Mouse (Mus musculus) cerebellum, adult 2 months (tissue): ENCODE measurements around the gene Itgb1bp1. TPM values are rescaled to one million over a fixed set of nuclear protein-coding genes. Genes with fewer than 3 reads are reported as not detected.

ENCODE experiments used
- DNase-seq, 2 experiments: peaks; one replicate each; pipeline ENCODE4 v3.0.0; 2021
- H3K27ac ChIP-seq: fragments of 200-500 bp; 2 replicates; pipeline ENCODE4 v1.5.1; 2012; ENCODE audit warnings: low read length, control low read depth, inconsistent platforms; ENCODE audit not compliant: insufficient read depth
- H3K27me3 ChIP-seq: fragments of 200-500 bp; 2 replicates; pipeline ENCODE4 v1.6.1; 2012; ENCODE audit warnings: inconsistent platforms, mild to moderate bottlenecking, low read length, moderate library complexity; ENCODE audit not compliant: control insufficient read depth, insufficient read depth
- H3K4me1 ChIP-seq: fragments of 200-500 bp; 2 replicates; pipeline ENCODE4 v1.6.1; 2011; ENCODE audit warnings: low read length; ENCODE audit not compliant: control insufficient read depth, insufficient read depth
- H3K4me3 ChIP-seq: fragments of 200-500 bp; replicated peaks from 2 replicates; pipeline ENCODE3; 2011; ENCODE audit warnings: mild to moderate bottlenecking, low read depth, low read length, control low read depth; ENCODE audit not compliant: insufficient read depth
- CTCF ChIP-seq: fragments of 200-500 bp; IDR thresholded peaks from 2 replicates; pipeline ENCODE4 v1.5.1; 2011; ENCODE audit warnings: low read depth, mild to moderate bottlenecking, control low read depth, low read length, moderate library complexity, borderline replicate concordance; ENCODE audit not compliant: insufficient read depth
- POLR2A ChIP-seq: fragments of 200-500 bp; IDR thresholded peaks from 2 replicates; pipeline ENCODE4 v1.6.1; 2011; ENCODE audit warnings: low read length, control low read depth, borderline replicate concordance; ENCODE audit not compliant: insufficient read depth
- WGBS: fragments of 180-500 bp; shearing (Covaris S2); methylation state at CpG from one replicate; pipeline ENCODE4 v1.1.7; 2018; 5-methylcytosine and 5-hydroxymethylcytosine counted together
- polyA plus RNA-seq: library from polyadenylated mRNA; depleted of rRNA; stranded (reverse); fragments of >200 nt; gene quantifications from 2 replicates; pipeline ENCODE4 v1.2.3, GENCODE M21; 2012

The Itgb1bp1 gene
- polyA plus RNA-seq, 1 experiment: 70.6 TPM

DNA sequence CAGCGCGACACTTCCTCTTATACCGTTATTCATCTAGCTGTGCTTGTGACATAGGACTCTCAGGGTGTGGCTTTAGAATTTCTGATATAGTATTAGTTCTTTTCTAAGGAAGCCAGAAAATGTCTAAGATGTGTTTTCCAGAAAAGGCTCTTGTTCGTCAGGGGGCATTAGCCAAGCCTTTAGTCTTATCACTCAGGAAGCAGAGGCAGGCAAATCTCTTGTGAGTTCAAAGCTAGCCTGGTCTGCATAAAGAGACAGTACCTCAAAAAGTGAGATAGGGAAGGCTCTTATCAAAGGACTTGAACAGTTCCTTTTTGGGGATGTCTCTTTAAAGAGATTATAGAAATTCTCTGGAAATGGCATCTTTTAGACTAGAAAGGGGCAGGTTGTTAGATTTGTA is 57.4 kb downstream of the Itgb1bp1 start:
- over 99% methylated on average over 4 of the region's 4 CpGs for WGBS
- H3K4me1 ChIP-seq: peaks cover 15% of the 10 kb centered on the region
- no peaks in the 10 kb centered on the region for H3K27me3 ChIP-seq
- no peak overlapping the region for H3K4me3 ChIP-seq
- no peak overlapping the region for H3K27ac ChIP-seq
- TF ChIP-seq CTCF: no peak
- DNase-seq: no peak

DNA sequence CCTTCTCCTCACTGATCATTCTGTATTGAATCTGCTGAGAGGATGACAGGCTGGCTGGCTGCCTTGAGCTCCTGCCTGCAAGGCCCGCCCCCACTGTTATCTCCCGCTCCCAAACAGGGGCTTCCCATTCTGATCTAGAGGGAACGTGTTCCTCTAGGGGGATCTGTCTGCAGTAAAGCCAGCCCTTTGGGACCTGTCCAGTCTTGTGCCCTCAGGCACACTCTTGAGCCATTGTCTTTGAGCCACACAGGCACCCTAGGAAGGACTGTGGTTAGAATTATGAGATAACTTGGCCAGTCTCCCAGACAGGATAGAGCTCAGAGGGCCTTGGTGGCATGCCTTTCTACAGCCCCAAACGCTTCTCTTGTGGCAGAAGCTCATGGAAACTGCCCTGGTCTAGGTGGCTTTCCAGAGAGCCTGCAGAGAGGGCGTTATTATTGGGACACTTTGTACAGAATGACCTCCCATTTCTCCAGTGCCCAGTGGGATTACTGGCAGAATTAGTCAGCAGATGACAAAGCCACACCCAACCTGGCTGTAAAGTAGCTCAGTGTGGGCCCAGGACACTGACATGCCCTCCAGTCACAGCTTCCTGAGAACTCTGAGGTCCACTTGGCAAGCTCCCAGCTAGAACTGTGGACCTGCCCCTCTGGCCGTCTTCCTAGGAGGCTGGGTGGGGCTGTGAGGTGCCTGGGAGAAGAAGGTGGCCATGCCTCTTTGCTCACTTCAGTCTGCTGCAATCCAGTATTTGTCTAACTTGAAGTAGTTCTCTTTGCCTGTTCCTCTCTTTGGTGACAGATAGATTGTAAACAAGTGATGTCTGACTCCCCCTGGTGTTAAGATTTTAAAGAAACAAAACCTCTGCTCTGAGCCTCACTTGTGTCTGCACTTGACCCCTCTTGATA is 58.8 kb downstream of the Itgb1bp1 start:
- Histone ChIP-seq H3K4me1 (peaks cover 15% of the 10 kb centered on the region), H3K4me3 (no peak overlapping the region), H3K27ac (peak overlapping the region; percentile 62; the same call in 1 of the 2 replicates), H3K27me3 (no peaks in the 10 kb centered on the region)
- DNase-seq: peak; percentile 70 to 80
- WGBS: 6% methylated on average over 6 of the region's 6 CpGs
- TF ChIP-seq CTCF: peak; percentile 29; the same call in 1 of the 2 replicates
- TF ChIP-seq POLR2A: no peak

DNA sequence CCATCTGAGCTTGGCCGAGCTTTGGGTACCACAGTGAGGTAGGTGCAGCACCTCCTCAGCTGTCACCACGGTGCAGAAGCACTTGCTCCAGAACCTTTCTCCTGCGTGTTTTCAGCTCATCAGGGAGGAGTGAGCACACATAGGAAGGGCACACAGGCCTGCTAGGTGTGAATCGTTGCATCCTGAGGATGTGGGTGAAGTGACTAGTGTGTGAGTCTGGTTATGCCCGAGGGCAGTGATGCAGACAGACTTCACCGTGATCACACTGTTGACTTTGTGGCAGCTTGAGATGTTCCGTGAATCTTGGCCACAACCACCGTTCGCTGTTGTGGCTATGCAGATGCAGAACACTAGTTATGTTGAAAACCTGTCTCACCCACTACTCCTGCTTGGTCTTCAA is 59.8 kb downstream of the Itgb1bp1 start:
- 73% methylated on average over 9 of the region's 9 CpGs for WGBS
- H3K27me3 ChIP-seq: no peaks in the 10 kb centered on the region
- peaks cover 15% of the 10 kb centered on the region for H3K4me1 ChIP-seq
- no peak for TF ChIP-seq CTCF
- TF ChIP-seq POLR2A: no peak
- no peak for DNase-seq
- no peak overlapping the region for H3K4me3 ChIP-seq
- peak overlapping the region; percentile 62; the same call in 1 of the 2 replicates for H3K27ac ChIP-seq

DNA sequence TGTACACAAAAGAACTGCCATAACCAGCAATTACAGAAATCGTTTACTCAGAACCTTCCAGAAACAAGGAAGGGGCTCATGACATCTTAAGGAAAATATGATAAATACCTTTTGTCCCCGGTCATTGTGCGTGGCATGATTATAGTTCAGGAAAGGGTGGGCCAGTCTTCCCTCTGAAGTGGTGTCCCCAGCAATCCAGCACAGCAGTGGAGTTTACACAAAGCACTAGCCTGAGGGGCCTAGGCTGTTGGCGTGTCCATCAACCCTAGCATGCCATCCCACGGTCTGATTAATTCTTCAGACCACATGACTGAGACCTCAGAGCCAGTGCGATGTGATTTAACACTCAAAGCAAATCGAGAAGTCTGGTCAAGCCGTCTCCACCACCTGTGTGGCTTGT is 60.7 kb downstream of the Itgb1bp1 start:
- H3K27me3 ChIP-seq: no peaks in the 10 kb centered on the region
- TF ChIP-seq CTCF (no peak), POLR2A (no peak)
- no peak for DNase-seq
- 76% methylated on average over 8 of the region's 8 CpGs for WGBS
- H3K4me3 ChIP-seq: no peak overlapping the region
- H3K27ac ChIP-seq: no peak overlapping the region
- peaks cover 15% of the 10 kb centered on the region for H3K4me1 ChIP-seq

DNA sequence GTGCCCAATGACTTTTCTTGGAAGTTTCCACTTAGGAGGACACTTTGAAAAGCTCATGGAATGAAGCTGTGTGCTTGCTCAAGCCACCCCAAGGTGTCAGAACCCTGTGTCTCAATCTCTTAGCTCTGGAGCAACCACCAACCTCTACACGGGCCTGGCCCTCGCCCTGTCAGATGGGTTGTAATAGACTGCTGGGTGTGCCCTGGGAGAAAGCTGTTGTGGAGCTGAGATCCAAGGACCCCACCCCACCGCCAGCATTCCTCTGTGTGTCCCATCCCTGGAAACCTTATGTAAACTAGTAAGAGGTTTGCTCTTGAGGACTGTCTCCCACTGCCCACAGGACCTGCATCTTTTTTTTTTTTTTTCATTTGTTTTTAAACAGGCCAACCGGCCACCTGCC is 62.2 kb downstream of the Itgb1bp1 start:
- TF ChIP-seq CTCF (no peak), POLR2A (no peak)
- WGBS: 79% methylated on average over 4 of the region's 4 CpGs
- Histone ChIP-seq H3K27ac (no peak overlapping the region), H3K27me3 (no peaks in the 10 kb centered on the region), H3K4me1 (peaks cover 15% of the 10 kb centered on the region), H3K4me3 (no peak overlapping the region)
- no peak for DNase-seq

DNA sequence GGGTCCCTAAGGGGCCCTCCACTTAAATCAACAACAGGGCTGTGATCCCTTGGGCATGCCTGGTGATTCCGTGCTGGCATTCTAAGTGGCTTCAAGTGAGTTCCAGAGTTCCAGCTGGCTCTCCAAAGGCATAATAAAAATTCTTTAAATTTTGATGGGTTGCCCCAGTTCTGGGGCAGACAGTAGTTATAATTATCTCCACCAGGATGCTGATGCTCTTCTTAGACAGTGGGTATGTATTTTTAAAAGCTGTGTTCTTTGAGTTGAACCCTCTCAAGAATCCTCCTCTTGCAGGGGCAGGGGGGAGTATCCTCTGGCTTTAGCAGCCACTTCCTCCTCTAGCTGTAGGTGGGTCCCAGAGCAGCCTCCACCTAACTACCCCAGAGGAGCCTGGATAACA is 65.5 kb downstream of the Itgb1bp1 start:
- DNase-seq: no peak
- Histone ChIP-seq H3K4me3 (no peak overlapping the region), H3K4me1 (no peaks in the 10 kb centered on the region), H3K27ac (no peak overlapping the region), H3K27me3 (no peaks in the 10 kb centered on the region)
- TF ChIP-seq POLR2A: no peak
- WGBS: 85% methylated on average over 1 of the region's 1 CpGs

DNA sequence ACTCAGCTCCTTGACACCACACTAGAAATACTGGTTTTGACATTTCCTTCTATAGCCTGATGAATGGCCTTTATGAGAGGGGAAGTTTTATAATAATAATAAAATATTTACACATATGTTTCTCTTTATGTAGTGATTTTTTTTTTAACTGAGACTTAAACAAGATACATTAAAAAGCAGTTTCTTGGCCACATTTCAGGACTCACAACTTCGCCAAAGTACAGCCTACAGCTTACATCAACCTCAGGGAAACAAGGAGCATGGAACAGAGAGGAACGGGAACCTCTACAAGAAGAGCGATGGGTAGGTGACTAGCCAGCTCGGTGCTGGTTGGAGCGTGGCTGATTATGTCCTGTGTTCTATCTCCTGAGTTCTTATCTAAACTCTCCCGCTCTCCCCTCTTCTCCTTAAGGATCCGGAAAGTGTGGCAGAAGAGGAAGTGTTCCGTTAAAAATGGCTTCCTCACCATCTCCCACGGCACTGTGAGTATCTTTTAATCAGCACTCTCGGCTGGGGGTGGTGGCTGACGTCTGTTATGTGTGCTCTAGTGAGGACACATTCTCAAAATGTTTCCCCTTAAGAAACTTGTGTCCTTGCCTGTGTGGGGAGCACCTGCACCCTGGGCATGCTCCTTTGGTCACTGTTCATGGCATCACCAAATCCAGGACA is 68.2 kb downstream of the Itgb1bp1 start:
- no peak for TF ChIP-seq POLR2A
- no peak for TF ChIP-seq CTCF
- DNase-seq: no peak
- no peak overlapping the region for H3K27ac ChIP-seq
- no peaks in the 10 kb centered on the region for H3K4me1 ChIP-seq
- H3K4me3 ChIP-seq: no peak overlapping the region
- no peaks in the 10 kb centered on the region for H3K27me3 ChIP-seq
- 88% methylated on average over 11 of the region's 11 CpGs for WGBS

DNA sequence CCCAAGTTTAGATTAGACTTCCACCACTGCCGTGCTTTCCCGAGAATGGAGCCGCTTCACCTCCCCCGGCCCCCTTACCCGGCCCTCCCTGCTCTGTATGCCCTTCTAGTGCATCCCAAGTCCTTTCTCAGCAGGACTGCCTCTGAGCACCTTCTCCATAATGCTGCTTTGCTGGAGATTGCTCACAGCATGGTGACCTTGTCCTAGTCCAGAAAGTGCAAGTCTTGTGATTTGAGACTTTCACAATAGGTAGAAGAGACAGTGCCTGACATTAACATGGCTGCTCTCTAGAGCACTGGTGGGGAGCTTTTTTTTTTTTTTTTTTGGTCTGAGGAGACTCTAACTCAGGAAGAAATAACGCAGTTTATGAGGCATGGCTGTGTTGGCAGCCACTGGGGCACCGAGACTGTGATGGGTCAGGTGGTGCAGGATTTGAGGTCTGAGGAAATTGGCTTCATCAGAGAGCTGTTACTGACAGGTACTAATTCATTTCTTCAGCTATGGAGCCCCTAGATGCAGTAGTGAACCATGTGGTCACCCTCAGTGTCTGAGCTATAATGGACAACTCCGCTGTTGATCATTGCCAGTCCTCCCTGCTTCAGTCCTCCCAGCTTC is 71.4 kb downstream of the Itgb1bp1 start:
- no peaks in the 10 kb centered on the region for H3K27me3 ChIP-seq
- H3K4me1 ChIP-seq: peaks cover 1% of the 10 kb centered on the region; the same call in 1 of the 2 replicates
- TF ChIP-seq POLR2A: no peak
- TF ChIP-seq CTCF: no peak

More for the DNA sequence above, 71.4 kb downstream of the Itgb1bp1 start:
- no peak for DNase-seq
- 96% methylated on average over 8 of the region's 8 CpGs for WGBS
- Histone ChIP-seq H3K4me3 (no peak overlapping the region), H3K27ac (no peak overlapping the region)
